Mouse (Mus musculus) neural tube, embryonic 15.5 days (tissue): ENCODE results near the gene Sphk1. TPM values are rescaled to one million over a fixed set of nuclear protein-coding genes. Genes with fewer than 3 reads are reported as not detected.

ENCODE experiments used
- ATAC-seq: fragments of 200-750 bp; cut with Nextera tagmentation; 2 replicates; pipeline ENCODE4 v1.8.0; 2017; ENCODE audit warnings: mild to moderate bottlenecking, moderate TSS enrichment, moderate library complexity; ENCODE audit not compliant: low FRiP score
- H3K27ac ChIP-seq: fragments of 300-500 bp; sonication (generic); replicated peaks from 2 replicates; pipeline ENCODE4 v1.5.1; 2015; ENCODE audit warnings: mild to moderate bottlenecking, inconsistent platforms
- H3K27me3 ChIP-seq: fragments of 300-500 bp; sonication (generic); replicated peaks from 2 replicates; pipeline ENCODE4 v1.6.1; 2015; ENCODE audit warnings: inconsistent platforms
- H3K36me3 ChIP-seq: fragments of 300-500 bp; sonication (generic); 2 replicates; pipeline ENCODE4 v1.6.1; 2015; ENCODE audit warnings: inconsistent platforms
- H3K4me1 ChIP-seq: fragments of 300-500 bp; sonication (generic); 2 replicates; pipeline ENCODE4 v1.6.1; 2015; ENCODE audit warnings: inconsistent platforms
- H3K4me2 ChIP-seq: fragments of 300-500 bp; sonication (generic); 2 replicates; pipeline ENCODE4 v1.6.1; 2015; ENCODE audit warnings: inconsistent platforms, mild to moderate bottlenecking, moderate library complexity
- H3K4me3 ChIP-seq: fragments of 300-500 bp; sonication (generic); replicated peaks from 2 replicates; pipeline ENCODE4 v1.5.1; 2015; ENCODE audit warnings: mild to moderate bottlenecking, inconsistent platforms
- H3K9ac ChIP-seq: fragments of 300-500 bp; sonication (generic); replicated peaks from 2 replicates; pipeline ENCODE4 v1.6.1; 2015; ENCODE audit warnings: mild to moderate bottlenecking, inconsistent platforms
- H3K9me3 ChIP-seq: fragments of 300-500 bp; sonication (generic); replicated peaks from 2 replicates; pipeline ENCODE4 v1.6.1; 2016; ENCODE audit warnings: inconsistent platforms
- WGBS: fragments of 180-500 bp; shearing (Covaris S2); methylation state at CpG from one replicate; pipeline ENCODE4 v1.1.7; 2015; ENCODE audit warnings: mixed read lengths; 5-methylcytosine and 5-hydroxymethylcytosine counted together
- polyA plus RNA-seq: library from polyadenylated mRNA; unstranded; fragments of >200 nt; fragmentation: Nextera tagmentation; extraction: Ambion mirVana; gene quantifications from 2 replicates; pipeline ENCODE4 v1.2.1, GENCODE M21; 2015

The Sphk1 gene
- polyA plus RNA-seq, 1 experiment from 2014 or later: 2.8 TPM

- Histone ChIP-seq H3K4me3 (no peak overlapping the region), H3K4me2 (no peak overlapping the region), H3K36me3 (no peaks in the 10 kb centered on the region), H3K9me3 (no peaks in the 10 kb centered on the region), H3K4me1 (peaks cover 82% of the 10 kb centered on the region), H3K9ac (no peak overlapping the region), H3K27ac (peak overlapping the region; percentile 29), H3K27me3 (no peaks in the 10 kb centered on the region)
- no peak for ATAC-seq
- WGBS: 60% methylated on average over 12 of the region's 12 CpGs
Observed at GRCm38 (mm10) chr11:116572756-116573543, 42.2 kb downstream of the Sphk1 start.

GRCm38 (mm10) chr11:116574486-116574885 lies 43.8 kb downstream of the Sphk1 start:
- Histone ChIP-seq H3K4me1 (peaks cover 93% of the 10 kb centered on the region), H3K27ac (no peak overlapping the region), H3K9ac (no peak overlapping the region), H3K4me3 (no peak overlapping the region), H3K9me3 (no peaks in the 10 kb centered on the region), H3K27me3 (no peaks in the 10 kb centered on the region), H3K4me2 (no peak overlapping the region), H3K36me3 (no peaks in the 10 kb centered on the region)
- 57% methylated on average over 6 of the region's 6 CpGs for WGBS
- ATAC-seq: no peak

GRCm38 (mm10) chr11:116574982-116575381 lies 44.3 kb downstream of the Sphk1 start:
- Histone ChIP-seq H3K4me1 (peaks cover 93% of the 10 kb centered on the region), H3K9me3 (no peaks in the 10 kb centered on the region), H3K4me3 (no peak overlapping the region), H3K4me2 (no peak overlapping the region), H3K9ac (no peak overlapping the region), H3K27me3 (no peaks in the 10 kb centered on the region), H3K27ac (no peak overlapping the region), H3K36me3 (no peaks in the 10 kb centered on the region)
- no peak for ATAC-seq
- WGBS: 42% methylated on average over 6 of the region's 6 CpGs

- Histone ChIP-seq H3K4me3 (no peak overlapping the region), H3K27ac (no peak overlapping the region), H3K4me2 (no peak overlapping the region), H3K9me3 (no peaks in the 10 kb centered on the region), H3K27me3 (no peaks in the 10 kb centered on the region), H3K4me1 (peaks cover 95% of the 10 kb centered on the region), H3K9ac (no peak overlapping the region), H3K36me3 (no peaks in the 10 kb centered on the region)
- whole genome bisulfite sequencing: 75% methylated on average over 2 of the region's 2 CpGs
- no peak for ATAC-seq
Observed at GRCm38 (mm10) chr11:116575396-116575795, 44.7 kb downstream of the Sphk1 start.

- H3K9ac ChIP-seq: no peak overlapping the region
- H3K4me2 ChIP-seq: peak overlapping the region; percentile 70
- no peak for ATAC-seq
- no peaks in the 10 kb centered on the region for H3K27me3 ChIP-seq
- H3K9me3 ChIP-seq: no peaks in the 10 kb centered on the region
- no peaks in the 10 kb centered on the region for H3K36me3 ChIP-seq
- no peak overlapping the region for H3K27ac ChIP-seq
- peaks cover 63% of the 10 kb centered on the region for H3K4me1 ChIP-seq
- H3K4me3 ChIP-seq: peak overlapping the region; percentile 98; the same call in 1 of the 2 replicates
- WGBS: 88% methylated on average over 3 of the region's 3 CpGs
Observed at GRCm38 (mm10) chr11:116579280-116579679, 48.6 kb downstream of the Sphk1 start.

- no peaks in the 10 kb centered on the region for H3K36me3 ChIP-seq
- peak overlapping the region; percentile 91 for H3K27ac ChIP-seq
- 16% methylated on average over 10 of the region's 10 CpGs for WGBS
- no peak; the same call in 1 of the 2 replicates for ATAC-seq
- H3K4me3 ChIP-seq: peak overlapping the region; percentile 98
- peak overlapping the region; percentile 70 for H3K4me2 ChIP-seq
- H3K27me3 ChIP-seq: no peaks in the 10 kb centered on the region
- H3K9ac ChIP-seq: peak overlapping the region; percentile 95
- H3K9me3 ChIP-seq: no peaks in the 10 kb centered on the region
- peaks cover 54% of the 10 kb centered on the region for H3K4me1 ChIP-seq
Observed at GRCm38 (mm10) chr11:116580031-116580652, 49.4 kb downstream of the Sphk1 start.

GRCm38 (mm10) chr11:116580711-116581375 lies 50.1 kb downstream of the Sphk1 start:
- Histone ChIP-seq H3K4me2 (peak overlapping the region; percentile 70), H3K27me3 (no peaks in the 10 kb centered on the region), H3K4me1 (peaks cover 47% of the 10 kb centered on the region), H3K9me3 (no peaks in the 10 kb centered on the region), H3K27ac (peak overlapping the region; percentile 91), H3K9ac (peak overlapping the region; percentile 95), H3K4me3 (peak overlapping the region; percentile 98), H3K36me3 (no peaks in the 10 kb centered on the region)
- ATAC-seq: peak; percentile 80
- under 1% methylated on average over 83 of the region's 91 CpGs for WGBS

- Histone ChIP-seq H3K27me3 (no peaks in the 10 kb centered on the region), H3K4me3 (peak within 1 kb of the TSS; percentile 98), H3K36me3 (no peaks in the 10 kb centered on the region), H3K27ac (peak within 1 kb of the TSS; percentile 91), H3K9me3 (no peaks in the 10 kb centered on the region), H3K4me2 (peak within 1 kb of the TSS; percentile 70), H3K4me1 (peaks cover 42% of the 10 kb centered on the region), H3K9ac (peak within 1 kb of the TSS; percentile 95)
- WGBS: 2% methylated on average over 46 of the region's 51 CpGs
- peak; percentile 92 for ATAC-seq
Observed at GRCm38 (mm10) chr11:116581376-116581814, 50.7 kb downstream of the Sphk1 start, which contains the start of gene Ube2o. Gene Ube2o (minus strand): TSS chr11:116581447.

- Histone ChIP-seq H3K4me1 (peaks cover 19% of the 10 kb centered on the region), H3K4me3 (no peak overlapping the region), H3K4me2 (no peak overlapping the region), H3K36me3 (no peaks in the 10 kb centered on the region), H3K9me3 (no peaks in the 10 kb centered on the region), H3K27ac (no peak overlapping the region), H3K27me3 (no peaks in the 10 kb centered on the region), H3K9ac (no peak overlapping the region)
- 87% methylated on average over 6 of the region's 6 CpGs for WGBS
- no peak for ATAC-seq
Observed at GRCm38 (mm10) chr11:116585682-116586081, 55.0 kb downstream of the Sphk1 start.
